Mouse (Mus musculus) megakaryocyte progenitor cell, adult 5-6 weeks (primary cell): ENCODE data around the gene Ibsp. TPM values are rescaled to one million over a fixed set of nuclear protein-coding genes. Genes with fewer than 3 reads are reported as not detected.
A peak's percentile ranks its signal among the peaks of the same experiment; 100 is the strongest.

Experiments
- ATAC-seq: replicated peaks from 2 replicates; pipeline ENCODE4 v1.8.0; 2016; ENCODE audit warnings: mild to moderate bottlenecking, moderate TSS enrichment, inconsistent platforms; ENCODE audit not compliant: poor library complexity
- total RNA-seq, 2 experiments: library from RNA; stranded (forward) in 1 of 2; stranded (reverse) in 1 of 2; fragments of 157-497, 149-512 nt in 1 of 2; fragments of 200-1000 nt in 1 of 2; gene quantifications; 2 replicates each; pipeline versions ENCODE4 v1.2.3 to v1.2.4; 2015 to 2017

The Ibsp gene
- total RNA-seq, 2 experiments from 2014 or later: not detected

- ATAC-seq: no peak
Observed at GRCm38 (mm10) chr5:104340513-104340829, 41.5 kb downstream of the Ibsp start.

GRCm38 (mm10) chr5:104342881-104343280 lies 43.9 kb downstream of the Ibsp start:
- ATAC-seq: 0 out of 2 replicates have a peak, but pooled peaks have one; percentile 27

DNA sequence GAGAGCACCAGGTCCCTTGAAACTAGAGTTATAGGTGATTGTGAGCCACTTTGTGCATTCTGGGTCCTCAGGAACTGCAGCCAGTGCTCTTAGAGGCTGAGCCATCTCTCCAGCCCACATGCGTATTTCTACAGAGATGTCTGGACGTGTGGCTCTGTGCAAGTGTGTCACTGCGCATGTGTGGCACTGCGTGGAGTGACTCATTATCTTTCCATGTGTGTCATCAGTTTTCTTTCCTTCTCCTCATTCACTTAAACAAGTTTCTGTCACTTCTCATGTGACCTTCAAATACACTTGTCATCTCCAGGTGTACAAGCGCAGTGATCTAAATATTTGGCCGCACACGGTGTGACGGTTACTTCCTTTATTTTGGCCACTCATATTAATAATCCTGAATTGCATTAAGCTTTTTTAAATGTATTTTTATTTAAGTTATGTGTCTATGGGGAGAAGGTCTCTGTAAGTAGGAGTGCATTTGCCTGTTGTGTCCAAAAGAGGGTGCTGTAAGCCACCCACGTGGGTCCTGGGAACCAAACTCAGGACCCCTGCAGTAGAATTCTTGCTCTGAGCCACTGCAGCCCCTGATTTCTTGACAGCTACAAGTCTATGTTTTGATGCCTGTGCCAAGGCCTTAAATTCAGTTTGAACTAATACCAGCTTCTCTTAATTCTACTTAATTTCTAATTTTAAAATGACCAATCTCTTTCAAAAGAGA lies 45.7 kb downstream of the Ibsp start:
- ATAC-seq: peak; percentile 77

DNA sequence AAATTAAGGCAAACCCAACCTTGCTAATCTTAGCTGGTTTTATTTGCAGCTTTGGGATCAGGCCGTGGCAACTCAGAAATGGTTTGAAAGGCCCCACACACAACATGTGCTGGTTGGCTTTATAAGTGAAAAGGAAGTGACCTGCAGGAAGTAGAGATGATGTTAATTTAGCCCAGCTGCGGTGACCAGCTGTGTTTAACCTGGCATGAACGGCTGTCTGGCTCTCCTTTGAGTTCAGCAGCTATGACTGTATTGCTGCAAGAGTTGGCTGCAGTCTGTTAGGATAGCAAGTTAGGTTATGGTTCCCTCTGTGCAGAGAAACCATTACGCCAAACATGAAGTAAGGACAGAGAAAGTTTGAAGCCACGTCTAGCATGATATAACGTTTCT lies 46.3 kb downstream of the Ibsp start:
- ATAC-seq: peak; percentile 49

DNA sequence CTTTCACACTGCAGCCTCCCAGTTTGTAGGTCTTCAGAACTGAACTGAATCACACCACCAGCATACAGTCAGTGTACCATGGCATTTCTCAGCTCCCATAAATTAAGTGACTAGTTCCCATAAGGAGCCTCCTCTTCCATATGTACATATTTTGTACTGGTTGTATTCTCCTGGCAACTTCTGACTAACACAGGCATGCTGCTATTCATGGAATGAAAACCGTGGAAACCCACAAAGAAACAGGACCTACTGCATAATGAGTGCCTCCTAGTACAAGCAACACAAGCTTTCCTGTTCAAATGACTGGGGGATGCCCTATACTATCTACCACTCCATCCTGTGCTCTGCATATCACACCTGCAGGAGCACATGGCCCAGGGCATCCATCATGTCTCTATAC lies 52.1 kb downstream of the Ibsp start:
- no peak for ATAC-seq

DNA sequence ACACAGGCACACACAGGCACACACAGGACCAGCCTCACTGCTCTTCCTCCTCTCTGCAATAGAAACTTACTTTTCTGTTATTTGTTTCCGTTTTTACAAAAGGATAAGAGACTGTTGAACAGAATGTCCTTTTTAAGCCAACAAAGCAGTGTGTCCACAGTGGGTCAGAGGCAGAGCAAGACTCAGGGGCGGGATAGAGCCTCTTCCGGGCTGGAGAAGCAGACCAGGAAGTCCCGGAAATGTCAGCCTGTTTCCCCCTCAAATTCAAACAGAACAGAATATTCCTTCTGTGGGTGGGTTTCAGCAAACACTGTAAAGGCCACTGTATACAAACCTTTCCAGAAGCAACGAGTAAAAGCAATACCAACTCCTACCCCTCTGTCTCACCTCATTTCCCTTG lies 52.9 kb downstream of the Ibsp start:
- ATAC-seq: peak; percentile 59

DNA sequence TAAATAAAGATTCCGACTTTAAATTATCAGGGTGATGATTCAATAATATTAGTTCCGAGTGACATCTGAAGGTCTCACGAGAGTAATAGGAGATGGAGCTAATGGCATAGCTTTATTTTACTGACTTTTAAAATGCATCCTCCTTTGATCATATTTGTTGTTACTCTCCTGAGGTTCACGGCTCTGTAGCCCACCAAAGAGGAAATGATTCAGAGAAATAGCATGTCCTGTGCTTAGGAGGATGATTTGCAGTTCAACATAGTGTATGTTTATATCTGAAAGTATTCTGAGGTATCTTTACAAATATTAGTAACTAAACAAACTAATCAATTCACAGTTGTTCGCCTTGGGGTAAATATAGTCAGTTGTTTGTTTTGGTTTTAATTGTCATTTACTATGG lies 58.6 kb downstream of the Ibsp start:
- no peak for ATAC-seq

GRCm38 (mm10) chr5:104358592-104358991 lies 59.6 kb downstream of the Ibsp start:
- peak; percentile 88 for ATAC-seq

DNA sequence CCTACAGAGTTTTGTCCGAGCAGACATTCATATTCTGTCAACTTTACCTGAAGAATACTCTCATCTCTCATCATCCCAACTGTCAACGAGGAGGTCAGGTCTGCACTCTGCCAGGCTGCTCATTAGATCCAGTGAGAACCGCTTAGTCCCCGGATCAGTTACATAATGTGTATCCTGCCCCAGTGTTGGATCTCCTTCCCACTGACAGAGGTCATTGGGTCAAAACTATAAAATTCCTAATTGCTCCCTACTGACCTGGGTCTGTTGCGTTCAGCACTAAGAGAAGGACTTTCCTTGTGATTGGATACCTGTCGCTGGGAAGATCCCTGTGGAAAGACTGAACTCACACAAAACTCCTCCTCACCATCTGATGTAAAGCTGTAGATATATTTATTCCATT lies 60.3 kb downstream of the Ibsp start:
- ATAC-seq: no peak

Other genes starting within 250 kb of the Ibsp start
- not detected in 2 replicates for gene Gm17660, start 221.6 kb upstream of the Ibsp start, total RNA-seq (2015)
- gene Gm17660, start 221.6 kb upstream of the Ibsp start, total RNA-seq (2017): not detected in 2 replicates
- gene Sparcl1, start 185.4 kb upstream of the Ibsp start, total RNA-seq (2015): not detected in 2 replicates
- not detected in 2 replicates for gene Sparcl1, start 185.4 kb upstream of the Ibsp start, total RNA-seq (2017)
- gene Dspp, start 128.5 kb upstream of the Ibsp start, total RNA-seq (2015): not detected in 2 replicates
- not detected in 2 replicates for gene Dspp, start 128.5 kb upstream of the Ibsp start, total RNA-seq (2017)
- gene Dmp1, start 96.6 kb upstream of the Ibsp start, total RNA-seq (2015): not detected in 2 replicates
- not detected in 2 replicates for gene Dmp1, start 96.6 kb upstream of the Ibsp start, total RNA-seq (2017)
- gene Mepe, start 26.2 kb downstream of the Ibsp start, total RNA-seq (2015): not detected in 2 replicates
- not detected in 2 replicates for gene Mepe, start 26.2 kb downstream of the Ibsp start, total RNA-seq (2017)
- 9.5 and 10.5 TPM in 2 replicates for gene Spp1, start 135.9 kb downstream of the Ibsp start, total RNA-seq (2015)
- 4.7 and 5.9 TPM in 2 replicates for gene Spp1, start 135.9 kb downstream of the Ibsp start, total RNA-seq (2017)
- gene Pkd2, start 160.3 kb downstream of the Ibsp start, total RNA-seq (2015): 2.3 and 2.4 TPM in 2 replicates
- gene Pkd2, start 160.3 kb downstream of the Ibsp start, total RNA-seq (2017): 2.0 and 3.8 TPM in 2 replicates
- 11.3 and 17.8 TPM in 2 replicates for gene BC005561, start 209.2 kb downstream of the Ibsp start, total RNA-seq (2015)
- 10.7 and 14.6 TPM in 2 replicates for gene BC005561, start 209.2 kb downstream of the Ibsp start, total RNA-seq (2017)